Mouse (Mus musculus): Measurements from ENCODE around the gene Lyl1.

Lyl1 gene

GRCm38 (mm10) chr8:84742171-84743053 is 41.2 kb downstream of the Lyl1 start:
- DNase-seq (ENCODE audit: low read depth, low spot score), result peak; percentile 83

DNA sequence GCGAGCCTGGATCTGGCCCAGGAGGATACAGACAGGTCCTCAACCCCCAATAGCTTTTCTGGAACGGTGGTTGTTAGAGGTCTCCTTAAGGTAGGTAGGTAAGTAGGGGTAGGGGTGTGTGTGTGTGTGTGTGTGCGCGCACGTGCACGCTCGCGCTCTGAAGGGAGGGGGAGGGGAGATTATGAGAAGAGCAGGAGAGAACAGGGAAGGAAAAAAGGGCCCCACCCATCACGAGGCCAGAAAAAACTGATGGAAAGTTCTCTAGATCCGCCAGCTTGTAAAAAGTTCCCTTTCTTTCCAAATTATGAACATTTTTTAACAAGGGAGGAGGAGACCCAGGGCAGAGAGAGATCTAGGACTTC is 41.8 kb downstream of the Lyl1 start:
- DNase-seq (ENCODE audit: low read depth, low spot score), result peak; percentile 68

DNA sequence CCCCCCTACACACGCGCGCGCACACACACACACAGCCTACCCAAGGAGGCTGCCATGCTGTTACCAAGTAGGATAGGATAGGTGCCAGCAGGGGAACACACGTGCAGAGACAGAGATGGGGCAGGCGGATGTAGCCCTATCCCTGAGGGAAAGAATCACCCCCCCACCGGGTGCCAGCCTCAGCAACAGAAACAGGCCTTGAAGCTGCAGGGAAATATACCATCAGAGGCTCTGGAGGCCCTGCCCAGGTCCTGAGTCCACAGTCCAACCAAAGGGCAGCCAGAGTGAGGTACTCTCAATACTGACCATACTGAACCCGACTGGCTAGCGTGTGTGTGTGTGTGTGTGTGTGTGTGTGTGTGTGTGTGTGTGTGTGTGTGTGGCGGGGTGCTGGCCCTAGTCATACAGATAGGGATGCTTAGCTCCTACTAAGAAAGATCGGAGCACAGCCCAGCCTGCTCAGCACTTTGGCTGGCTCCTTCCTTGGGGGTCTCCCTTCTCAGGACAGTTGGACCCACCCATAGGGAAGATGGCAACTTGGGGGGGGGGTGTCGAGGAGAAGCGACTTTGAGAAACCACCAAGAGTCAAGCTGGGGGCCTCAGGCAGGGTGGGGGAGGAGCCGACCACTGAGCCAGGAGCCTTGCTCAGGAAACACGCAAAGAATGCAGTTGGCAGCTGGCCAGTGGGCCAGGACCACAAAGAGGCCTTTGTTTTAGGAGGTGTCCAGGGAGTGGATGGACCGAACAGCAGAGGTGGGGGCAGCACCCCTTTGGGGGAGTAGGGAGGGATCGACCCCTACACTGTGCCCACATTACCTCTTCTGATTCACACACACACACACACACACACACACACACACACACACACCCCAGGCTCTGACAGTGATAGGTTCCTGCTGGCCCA is 42.5 kb downstream of the Lyl1 start:
- peak; percentile 77 for DNase-seq (ENCODE audit: low read depth, low spot score)

DNA sequence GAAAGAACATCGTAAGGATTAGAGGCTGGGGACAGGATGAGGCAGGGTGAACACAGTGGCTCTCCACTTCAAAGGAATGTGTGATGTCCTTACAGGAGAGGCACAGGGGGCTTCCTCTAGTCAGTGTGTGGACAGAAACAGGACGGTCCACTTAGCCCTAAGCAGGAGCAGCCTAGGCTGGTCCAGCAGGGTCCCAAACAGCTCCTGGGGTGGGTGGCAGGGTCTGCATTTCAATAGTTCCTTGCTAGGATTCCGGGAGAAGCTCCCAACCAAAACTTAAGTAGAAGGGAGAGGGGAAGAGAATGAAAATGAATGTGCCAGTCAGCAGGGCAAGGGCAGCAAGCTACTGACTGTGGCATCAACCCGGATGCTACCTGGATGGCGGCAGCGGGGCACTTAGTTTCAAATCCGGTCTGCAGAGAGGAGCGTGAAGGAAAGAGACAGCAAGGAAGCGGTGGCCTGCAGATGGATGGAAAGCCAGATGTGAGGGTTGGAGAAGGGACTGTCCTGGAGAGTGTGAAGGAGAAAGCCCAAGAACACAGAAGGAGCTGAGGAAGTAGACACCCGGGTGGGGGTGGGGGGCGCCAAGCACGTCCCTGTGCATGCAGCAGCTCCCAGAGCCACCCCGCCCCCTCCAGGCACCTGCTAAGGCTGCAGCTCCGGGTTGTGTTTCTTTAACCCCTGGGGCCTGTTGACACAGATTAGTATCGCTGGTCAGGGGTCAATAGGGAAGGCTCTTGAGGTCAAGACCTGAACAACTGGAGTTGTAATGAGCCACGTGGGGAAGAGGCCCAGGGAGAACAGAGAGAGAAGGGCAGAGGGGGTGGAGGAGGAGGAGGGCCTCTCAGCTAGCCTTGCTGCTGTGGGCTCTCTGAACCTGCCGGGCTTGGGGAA is 44.0 kb downstream of the Lyl1 start:
- no peak for DNase-seq (ENCODE audit: low read depth, low spot score)

GRCm38 (mm10) chr8:84749519-84749918 is 48.3 kb downstream of the Lyl1 start:
- no peak for DNase-seq (ENCODE audit: low read depth, low spot score)

DNA sequence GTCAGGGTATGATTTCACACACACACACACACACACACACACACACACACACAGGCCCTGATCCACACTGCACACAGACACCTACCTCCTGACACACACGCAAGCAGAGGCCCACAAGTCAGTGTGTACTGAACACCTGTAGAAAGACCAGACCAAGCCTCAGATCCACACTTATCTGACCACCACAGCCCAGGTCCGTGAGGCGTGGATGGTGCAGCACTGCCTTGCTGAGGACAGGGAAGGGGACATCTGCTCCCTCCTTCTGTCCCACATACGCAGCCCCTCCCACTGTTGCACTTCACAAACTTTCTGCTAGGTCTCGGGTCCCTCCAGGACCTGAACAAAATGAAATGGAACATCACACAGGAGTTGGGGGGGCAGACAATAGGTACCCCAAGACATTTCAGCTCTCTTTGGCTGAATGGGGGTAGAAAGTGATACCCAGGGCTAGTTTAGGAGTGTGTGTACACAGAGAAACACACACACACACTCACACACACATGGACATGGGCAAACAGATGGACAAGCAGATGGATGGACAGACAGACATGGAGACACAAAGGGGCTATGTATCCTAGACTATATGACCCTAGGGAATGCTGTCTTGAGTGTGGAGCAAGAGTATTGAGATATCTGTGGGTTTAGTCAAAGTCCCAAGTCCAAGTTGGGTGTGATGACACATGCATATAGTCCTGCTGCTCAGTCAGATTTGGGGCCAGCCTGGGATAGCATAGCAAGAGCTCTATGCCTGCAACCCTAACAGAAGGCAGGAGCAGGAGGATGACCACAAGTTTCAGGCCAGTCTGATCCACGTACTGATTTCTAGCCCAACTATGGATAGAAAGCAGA is 51.7 kb downstream of the Lyl1 start:
- DNase-seq (ENCODE audit: low read depth, low spot score), result no peak

Measured in skeletal muscle tissue, adult 2 months (tissue).